Mouse (Mus musculus) CH12.LX (cell line): ENCODE measurements at regions not wholly inside any gene's neighbourhood (a gene's known extent, or its start where the extent isn't known, plus 50 kb on each side); places are given as distances from the start of the nearest gene placed in this dataset.

Experiments used
- DNase-seq: peaks from one replicate; pipeline ENCODE4 v3.0.0-alpha.2; 2013; ENCODE audit errors: extremely low read depth
- H3K27ac ChIP-seq: 2 replicates; pipeline ENCODE4 v1.5.1; 2012; ENCODE audit warnings: low read depth, mild to moderate bottlenecking, control low read depth, moderate library complexity; ENCODE audit not compliant: insufficient read depth
- H3K27me3 ChIP-seq: replicated peaks from 2 replicates; pipeline ENCODE3; 2012; ENCODE audit warnings: inconsistent platforms
- H3K36me3 ChIP-seq, 2 experiments: replicated peaks in 1 of 2; 2 replicates each; pipeline versions ENCODE3 to v1.6.1; 2012; ENCODE audit warnings: inconsistent platforms in 1 of 2, low read length in 1 of 2, mild to moderate bottlenecking in 1 of 2, mixed read lengths in 1 of 2, moderate library complexity in 1 of 2; ENCODE audit not compliant: control insufficient read depth in 1 of 2, insufficient read depth in 1 of 2
- H3K4me1 ChIP-seq, 2 experiments: 2 replicates each; pipeline ENCODE4 v1.6.1; 2012; ENCODE audit warnings: inconsistent platforms in 1 of 2, moderate library complexity in 1 of 2; ENCODE audit not compliant: insufficient read depth in 2 of 2, control insufficient read depth in 1 of 2
- H3K4me2 ChIP-seq: 2 replicates; pipeline ENCODE4 v1.6.1; 2012; ENCODE audit warnings: low read depth, mild to moderate bottlenecking, control low read depth; ENCODE audit not compliant: poor library complexity, insufficient read depth, severe bottlenecking
- H3K4me3 ChIP-seq, 3 experiments: fragments of 150-350 bp in 1 of 3; sonication (generic) in 1 of 3; replicated peaks in 1 of 3; 2 replicates each; pipeline versions ENCODE3 to v1.5.1; 2011 to 2012; ENCODE audit warnings: low read depth in 2 of 3, low read length in 2 of 3, mild to moderate bottlenecking in 2 of 3, moderate library complexity in 2 of 3, control low read depth in 1 of 3, improper control_type of control experiment in 1 of 3, inconsistent platforms in 1 of 3, mixed read lengths in 1 of 3; ENCODE audit not compliant: poor library complexity in 1 of 3
- H3K79me2 ChIP-seq: replicated peaks from 2 replicates; pipeline ENCODE4 v1.6.1; 2012; ENCODE audit warnings: mild to moderate bottlenecking, moderate library complexity; ENCODE audit not compliant: control insufficient read depth, poor library complexity, insufficient read depth, severe bottlenecking; ENCODE audit errors: extremely low read depth
- H3K9ac ChIP-seq: 2 replicates; pipeline ENCODE4 v1.6.1; 2012; ENCODE audit warnings: low read depth, mild to moderate bottlenecking, control low read depth, moderate library complexity; ENCODE audit not compliant: insufficient read depth
- H3K9me3 ChIP-seq: replicated peaks from 2 replicates; pipeline ENCODE3; 2012; ENCODE audit warnings: low read length, inconsistent platforms, mixed read lengths
- BHLHE40 ChIP-seq: IDR thresholded peaks from 2 replicates; pipeline ENCODE4 v1.6.1; 2011; ENCODE audit warnings: mild to moderate bottlenecking, low read depth, low read length, improper control_type of control experiment
- CHD2 ChIP-seq: IDR thresholded peaks from 2 replicates; pipeline ENCODE4 v1.6.1; 2011; ENCODE audit warnings: low read length, improper control_type of control experiment
- E2F4 ChIP-seq: IDR thresholded peaks from 2 replicates; pipeline ENCODE4 v1.6.1; 2011; ENCODE audit warnings: low read depth, low read length, improper control_type of control experiment; ENCODE audit not compliant: insufficient replicate concordance
- ELF1 ChIP-seq: IDR thresholded peaks from 2 replicates; pipeline ENCODE4 v1.6.1; 2014; ENCODE audit warnings: low read depth, mild to moderate bottlenecking, inconsistent platforms, low read length, improper control_type of control experiment
- EP300 ChIP-seq: IDR thresholded peaks from 2 replicates; pipeline ENCODE4 v1.6.1; 2011; ENCODE audit warnings: low read length, improper control_type of control experiment
- ETS1 ChIP-seq: conservative IDR thresholded peaks from 2 replicates; pipeline ENCODE4 v1.6.1; 2012; ENCODE audit warnings: low read depth, mild to moderate bottlenecking, inconsistent platforms, low read length, improper control_type of control experiment, moderate library complexity
- GABPA ChIP-seq: IDR thresholded peaks from 2 replicates; pipeline ENCODE4 v1.6.1; 2012; ENCODE audit warnings: low read depth, low read length, improper control_type of control experiment, inconsistent platforms; ENCODE audit not compliant: insufficient replicate concordance
- IRF4 ChIP-seq: IDR thresholded peaks from 2 replicates; pipeline ENCODE4 v1.6.1; 2014; ENCODE audit warnings: low read depth, mild to moderate bottlenecking, inconsistent platforms, low read length, improper control_type of control experiment
- JUN ChIP-seq: IDR thresholded peaks from 2 replicates; pipeline ENCODE4 v1.6.1; 2011; ENCODE audit warnings: low read depth, mild to moderate bottlenecking, low read length, improper control_type of control experiment, moderate library complexity; ENCODE audit not compliant: insufficient read depth
- KAT2A ChIP-seq: IDR thresholded peaks from 2 replicates; pipeline ENCODE4 v1.6.1; 2012; ENCODE audit warnings: low read length, improper control_type of control experiment, inconsistent platforms; ENCODE audit not compliant: insufficient replicate concordance
- MAFK ChIP-seq: IDR thresholded peaks from 2 replicates; pipeline ENCODE4 v1.6.1; 2011; ENCODE audit warnings: low read length, improper control_type of control experiment; ENCODE audit not compliant: insufficient replicate concordance
- MAX ChIP-seq: IDR thresholded peaks from 2 replicates; pipeline ENCODE4 v1.6.1; 2011; ENCODE audit warnings: low read length, improper control_type of control experiment
- MAZ ChIP-seq: IDR thresholded peaks from 2 replicates; pipeline ENCODE4 v1.6.1; 2012; ENCODE audit warnings: low read depth, mild to moderate bottlenecking, inconsistent platforms, low read length, improper control_type of control experiment, moderate library complexity
- MEF2A ChIP-seq: IDR thresholded peaks from 2 replicates; pipeline ENCODE4 v1.6.1; 2014; ENCODE audit warnings: low read depth, mild to moderate bottlenecking, inconsistent platforms, low read length, improper control_type of control experiment, borderline replicate concordance
- MXI1 ChIP-seq: IDR thresholded peaks from 2 replicates; pipeline ENCODE4 v1.6.1; 2011; ENCODE audit warnings: mild to moderate bottlenecking, low read depth, low read length, improper control_type of control experiment
- MYC ChIP-seq: IDR thresholded peaks from 2 replicates; pipeline ENCODE4 v1.6.1; 2011; ENCODE audit warnings: low read depth, mild to moderate bottlenecking, improper control_type of control experiment, low read length
- NRF1 ChIP-seq: IDR thresholded peaks from 2 replicates; pipeline ENCODE4 v1.6.1; 2014; ENCODE audit warnings: low read depth, mild to moderate bottlenecking, inconsistent platforms, low read length, improper control_type of control experiment, moderate library complexity
- PAX5 ChIP-seq: IDR thresholded peaks from 2 replicates; pipeline ENCODE4 v1.6.1; 2012; ENCODE audit warnings: low read length, inconsistent platforms, mixed read lengths
- POLR2A ChIP-seq: IDR thresholded peaks from 2 replicates; pipeline ENCODE4 v1.6.1; 2011; ENCODE audit warnings: low read depth, mild to moderate bottlenecking, improper control_type of control experiment, low read length
- POLR2AphosphoS2 ChIP-seq: IDR thresholded peaks from 2 replicates; pipeline ENCODE4 v1.6.1; 2011; ENCODE audit warnings: low read depth, low read length, improper control_type of control experiment
- RAD21 ChIP-seq: IDR thresholded peaks from 2 replicates; pipeline ENCODE4 v1.6.1; 2011; ENCODE audit warnings: low read depth, mild to moderate bottlenecking, low read length, improper control_type of control experiment, moderate library complexity
- RCOR1 ChIP-seq: conservative IDR thresholded peaks from 2 replicates; pipeline ENCODE4 v1.6.1; 2012; ENCODE audit warnings: low read depth, mild to moderate bottlenecking, inconsistent platforms, low read length, improper control_type of control experiment
- SIN3A ChIP-seq: IDR thresholded peaks from 2 replicates; pipeline ENCODE4 v1.6.1; 2012; ENCODE audit warnings: low read length, improper control_type of control experiment, inconsistent platforms
- SMC3 ChIP-seq: IDR thresholded peaks from 2 replicates; pipeline ENCODE4 v1.6.1; 2011; ENCODE audit warnings: low read depth, low read length, improper control_type of control experiment
- TBP ChIP-seq: conservative IDR thresholded peaks from 2 replicates; pipeline ENCODE4 v1.6.1; 2011; ENCODE audit warnings: low read depth, low read length, improper control_type of control experiment
- USF1 ChIP-seq: IDR thresholded peaks from 2 replicates; pipeline ENCODE4 v1.6.1; 2014; ENCODE audit warnings: low read depth, mild to moderate bottlenecking, inconsistent platforms, low read length, improper control_type of control experiment
- USF2 ChIP-seq: conservative IDR thresholded peaks from 2 replicates; pipeline ENCODE4 v1.6.1; 2011; ENCODE audit warnings: low read depth, low read length, improper control_type of control experiment
- ZC3H11A ChIP-seq: IDR thresholded peaks from 2 replicates; pipeline ENCODE4 v1.6.1; 2012; ENCODE audit warnings: low read depth, mild to moderate bottlenecking, inconsistent platforms, low read length, improper control_type of control experiment
- dilution Hi-C: fragments of 300-500 bp; cut with MboI; formaldehyde crosslinking; loops from 2 replicates; pipeline ENCODE4 v1.14.3; 2020; ENCODE audit warnings: low sequenced_read_pairs; ENCODE audit not compliant: extremely low pct_unique_long_range_greater_than_20kb, extremely low pct_ligation_motif_present
- in situ Hi-C: fragments of 300-500 bp; cut with MboI; formaldehyde crosslinking; loops from 3 replicates; pipeline ENCODE4 v1.14.3; 2019; ENCODE audit warnings: low sequenced_read_pairs, low pct_ligation_motif_present, low pct_unique_long_range_greater_than_20kb, mixed read lengths

DNA sequence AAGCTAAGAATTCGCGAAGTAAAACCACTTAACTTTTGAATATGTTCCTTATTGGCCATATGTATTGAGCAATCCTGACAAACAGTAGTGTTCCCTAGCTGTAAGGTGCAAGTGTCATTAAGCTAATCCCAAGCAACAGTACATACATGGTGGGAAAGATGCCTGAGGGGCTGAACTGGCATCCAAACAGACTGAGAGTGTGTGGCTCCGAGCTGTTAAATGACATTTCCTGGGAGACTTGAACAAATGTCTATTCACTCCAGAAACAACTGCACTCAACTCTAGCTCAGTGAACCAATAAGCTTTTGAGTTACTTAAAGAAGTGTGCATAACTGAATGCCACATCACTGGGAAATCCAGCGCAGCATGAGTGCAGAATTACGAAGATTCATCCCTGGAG, 335.4 kb downstream of the Klf6 start:
- in situ Hi-C loops (no loop called here), dilution Hi-C loops (no loop called here)
- H3K27ac ChIP-seq = no peak overlapping the region
- no peaks in the 10 kb centered on the region for H3K9me3 ChIP-seq
- no peak overlapping the region for H3K9ac ChIP-seq
- no peak overlapping the region for H3K4me2 ChIP-seq
- TF ChIP-seq SMC3 = no peak
- no peak for TF ChIP-seq MAX
- TF ChIP-seq BHLHE40 = no peak
- no peak for TF ChIP-seq SIN3A
- TF ChIP-seq POLR2A = no peak
- no peak for TF ChIP-seq RCOR1
- no peak for TF ChIP-seq EP300
- no peak for TF ChIP-seq MAFK
- TF ChIP-seq USF2 = no peak
- TF ChIP-seq MEF2A = no peak
- TF ChIP-seq MAZ = no peak
- no peak for TF ChIP-seq GABPA
- no peak for TF ChIP-seq NRF1
- TF ChIP-seq ZC3H11A = no peak
- TF ChIP-seq KAT2A = no peak
- peaks cover 0 to 26% of the 10 kb centered on the region in 2 experiments; a peak in 3 of 4 replicates for H3K4me1 ChIP-seq
- DNase-seq = no peak
- no peaks in the 10 kb centered on the region for H3K27me3 ChIP-seq
- H3K4me3 ChIP-seq = no peak overlapping the region
- H3K79me2 ChIP-seq = no peaks in the 10 kb centered on the region
- no peaks in the 10 kb centered on the region for H3K36me3 ChIP-seq

DNA sequence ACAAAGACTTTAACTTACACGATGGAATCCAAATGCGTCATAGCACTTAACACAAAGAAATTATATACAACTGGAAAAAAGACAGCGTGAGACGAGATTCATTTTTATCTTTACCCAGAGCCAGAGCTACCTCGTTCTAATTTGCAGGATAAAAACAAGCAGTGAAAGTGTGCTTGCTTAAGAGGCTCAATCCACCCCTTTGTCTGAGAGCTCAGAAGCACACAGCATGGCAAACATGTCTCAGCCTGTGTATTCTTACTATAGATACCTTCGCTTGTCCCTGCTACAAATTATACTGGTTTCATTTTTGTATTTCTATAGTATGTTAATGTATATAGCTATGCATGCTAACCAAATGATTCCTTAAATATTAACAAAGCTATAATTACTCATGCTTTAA, 337.8 kb downstream of the Klf6 start:
- TF ChIP-seq PAX5 (no peak), JUN (no peak), E2F4 (no peak), RAD21 (no peak), POLR2AphosphoS2 (no peak), ETS1 (no peak), MXI1 (no peak), MYC (no peak), TBP (no peak), NRF1 (no peak), RCOR1 (no peak), ELF1 (no peak), SIN3A (no peak), USF2 (no peak), IRF4 (no peak), USF1 (no peak), CHD2 (no peak)
- Histone ChIP-seq H3K36me3 (no peaks in the 10 kb centered on the region), H3K9ac (no peak overlapping the region), H3K79me2 (no peaks in the 10 kb centered on the region), H3K4me2 (no peak overlapping the region), H3K4me3 (no peak overlapping the region), H3K4me1 (peaks cover 0 to 4% of the 10 kb centered on the region in 2 experiments; a peak in 1 of 4 replicates), H3K27me3 (no peaks in the 10 kb centered on the region), H3K9me3 (no peaks in the 10 kb centered on the region), H3K27ac (no peak overlapping the region)
- dilution Hi-C loops (no loop called here), in situ Hi-C loops (no loop called here)
- no peak for DNase-seq
